Mouse (Mus musculus): ENCODE measurements around the gene Tmem131. TPM values are rescaled to one million over a fixed set of nuclear protein-coding genes. Genes with fewer than 3 reads are reported as not detected.

Tmem131 gene
- polyA plus RNA-seq, 1 experiment from 2014 or later = 22.1 TPM

GRCm38 (mm10) chr1:36848036-36848435, 95.4 kb downstream of the Tmem131 start:
- Histone ChIP-seq H3K4me2 (ENCODE audit: low read depth, low read length) (no peak overlapping the region), H3K27me3 (ENCODE audit: control insufficient read depth, insufficient read depth, low read length) (no peaks in the 10 kb centered on the region), H3K9me3 (ENCODE audit: control insufficient read depth, low read length) (no peaks in the 10 kb centered on the region), H3K4me3 (ENCODE audit: low read depth, low read length) (no peak overlapping the region), H3K4me1 (ENCODE audit: control insufficient read depth, insufficient read depth, low read length) (no peaks in the 10 kb centered on the region), H3K9ac (replicated peaks; ENCODE audit: low read depth, low read length) (no peak overlapping the region), H3K27ac (ENCODE audit: low read depth, low read length) (no peak overlapping the region), H3K36me3 (ENCODE audit: control insufficient read depth, insufficient read depth, low read length) (no peaks in the 10 kb centered on the region)
- WGBS = 90% methylated on average over 1 of the region's 1 CpGs
- ATAC-seq (ENCODE audit: low read depth) = no peak

GRCm38 (mm10) chr1:36847276-36847675, 96.2 kb downstream of the Tmem131 start:
- no peaks in the 10 kb centered on the region for H3K4me1 ChIP-seq (ENCODE audit: control insufficient read depth, insufficient read depth, low read length)
- H3K4me3 ChIP-seq (ENCODE audit: low read depth, low read length) = no peak overlapping the region
- H3K9me3 ChIP-seq (ENCODE audit: control insufficient read depth, low read length) = no peaks in the 10 kb centered on the region
- no peak overlapping the region for H3K9ac ChIP-seq (replicated peaks; ENCODE audit: low read depth, low read length)
- H3K36me3 ChIP-seq (ENCODE audit: control insufficient read depth, insufficient read depth, low read length) = no peaks in the 10 kb centered on the region
- 90% methylated on average over 8 of the region's 8 CpGs for WGBS
- no peaks in the 10 kb centered on the region for H3K27me3 ChIP-seq (ENCODE audit: control insufficient read depth, insufficient read depth, low read length)
- H3K4me2 ChIP-seq (ENCODE audit: low read depth, low read length) = no peak overlapping the region
- no peak for ATAC-seq (ENCODE audit: low read depth)
- no peak overlapping the region for H3K27ac ChIP-seq (ENCODE audit: low read depth, low read length)

GRCm38 (mm10) chr1:36845031-36845430, 98.4 kb downstream of the Tmem131 start:
- 18% methylated on average over 5 of the region's 5 CpGs for WGBS
- no peaks in the 10 kb centered on the region for H3K27me3 ChIP-seq (ENCODE audit: control insufficient read depth, insufficient read depth, low read length)
- no peaks in the 10 kb centered on the region for H3K36me3 ChIP-seq (ENCODE audit: control insufficient read depth, insufficient read depth, low read length)
- no peak overlapping the region for H3K9ac ChIP-seq (replicated peaks; ENCODE audit: low read depth, low read length)
- ATAC-seq (ENCODE audit: low read depth) = no peak
- no peak overlapping the region for H3K27ac ChIP-seq (ENCODE audit: low read depth, low read length)
- H3K9me3 ChIP-seq (ENCODE audit: control insufficient read depth, low read length) = no peaks in the 10 kb centered on the region
- H3K4me2 ChIP-seq (ENCODE audit: low read depth, low read length) = no peak overlapping the region
- H3K4me3 ChIP-seq (ENCODE audit: low read depth, low read length) = no peak overlapping the region
- H3K4me1 ChIP-seq (ENCODE audit: control insufficient read depth, insufficient read depth, low read length) = no peaks in the 10 kb centered on the region

- no peaks in the 10 kb centered on the region for H3K4me1 ChIP-seq (ENCODE audit: control insufficient read depth, insufficient read depth, low read length)
- ATAC-seq (ENCODE audit: low read depth) = no peak
- 0 out of 2 replicates have a peak, but pooled peaks cover 5% of the 10 kb centered on the region for H3K36me3 ChIP-seq (ENCODE audit: control insufficient read depth, insufficient read depth, low read length)
- H3K4me3 ChIP-seq (ENCODE audit: low read depth, low read length) = no peak overlapping the region
- no peak overlapping the region for H3K27ac ChIP-seq (ENCODE audit: low read depth, low read length)
- no peaks in the 10 kb centered on the region for H3K9me3 ChIP-seq (ENCODE audit: control insufficient read depth, low read length)
- 22% methylated on average over 1 of the region's 1 CpGs for WGBS
- H3K4me2 ChIP-seq (ENCODE audit: low read depth, low read length) = no peak overlapping the region
- H3K27me3 ChIP-seq (ENCODE audit: control insufficient read depth, insufficient read depth, low read length) = no peaks in the 10 kb centered on the region
- H3K9ac ChIP-seq (replicated peaks; ENCODE audit: low read depth, low read length) = no peak overlapping the region
Observed at GRCm38 (mm10) chr1:36841806-36842205, 101.7 kb downstream of the Tmem131 start.

GRCm38 (mm10) chr1:36840959-36841358, 102.5 kb downstream of the Tmem131 start:
- Histone ChIP-seq H3K4me1 (ENCODE audit: control insufficient read depth, insufficient read depth, low read length) (no peaks in the 10 kb centered on the region), H3K27ac (ENCODE audit: low read depth, low read length) (no peak overlapping the region), H3K4me3 (ENCODE audit: low read depth, low read length) (no peak overlapping the region), H3K9ac (replicated peaks; ENCODE audit: low read depth, low read length) (no peak overlapping the region), H3K36me3 (ENCODE audit: control insufficient read depth, insufficient read depth, low read length) (0 out of 2 replicates have a peak, but pooled peaks cover 8% of the 10 kb centered on the region), H3K27me3 (ENCODE audit: control insufficient read depth, insufficient read depth, low read length) (no peaks in the 10 kb centered on the region), H3K9me3 (ENCODE audit: control insufficient read depth, low read length) (no peaks in the 10 kb centered on the region), H3K4me2 (ENCODE audit: low read depth, low read length) (no peak overlapping the region)
- WGBS = 92% methylated on average over 2 of the region's 2 CpGs
- ATAC-seq (ENCODE audit: low read depth) = no peak

- Histone ChIP-seq H3K27me3 (ENCODE audit: control insufficient read depth, insufficient read depth, low read length) (no peaks in the 10 kb centered on the region), H3K4me3 (ENCODE audit: low read depth, low read length) (no peak overlapping the region), H3K36me3 (ENCODE audit: control insufficient read depth, insufficient read depth, low read length) (0 out of 2 replicates have a peak, but pooled peaks cover 8% of the 10 kb centered on the region), H3K4me1 (ENCODE audit: control insufficient read depth, insufficient read depth, low read length) (no peaks in the 10 kb centered on the region), H3K4me2 (ENCODE audit: low read depth, low read length) (no peak overlapping the region), H3K9me3 (ENCODE audit: control insufficient read depth, low read length) (no peaks in the 10 kb centered on the region), H3K9ac (replicated peaks; ENCODE audit: low read depth, low read length) (no peak overlapping the region), H3K27ac (ENCODE audit: low read depth, low read length) (no peak overlapping the region)
- 93% methylated on average over 3 of the region's 3 CpGs for WGBS
- no peak for ATAC-seq (ENCODE audit: low read depth)
Observed at GRCm38 (mm10) chr1:36839858-36840257, 103.6 kb downstream of the Tmem131 start.

- H3K4me2 ChIP-seq (ENCODE audit: low read depth, low read length) = no peak overlapping the region
- no peaks in the 10 kb centered on the region for H3K9me3 ChIP-seq (ENCODE audit: control insufficient read depth, low read length)
- peaks cover 25% of the 10 kb centered on the region for H3K36me3 ChIP-seq (ENCODE audit: control insufficient read depth, insufficient read depth, low read length)
- ATAC-seq (ENCODE audit: low read depth) = no peak
- H3K27ac ChIP-seq (ENCODE audit: low read depth, low read length) = no peak overlapping the region
- no peaks in the 10 kb centered on the region for H3K27me3 ChIP-seq (ENCODE audit: control insufficient read depth, insufficient read depth, low read length)
- H3K4me3 ChIP-seq (ENCODE audit: low read depth, low read length) = no peak overlapping the region
- WGBS = 80% methylated on average over 12 of the region's 12 CpGs
- no peaks in the 10 kb centered on the region for H3K4me1 ChIP-seq (ENCODE audit: control insufficient read depth, insufficient read depth, low read length)
- no peak overlapping the region for H3K9ac ChIP-seq (replicated peaks; ENCODE audit: low read depth, low read length)
Observed at GRCm38 (mm10) chr1:36836274-36836954, 107.1 kb downstream of the Tmem131 start.

- H3K9ac ChIP-seq (replicated peaks; ENCODE audit: low read depth, low read length) = no peak overlapping the region
- 0 out of 2 replicates have a peak, but pooled peaks cover 3% of the 10 kb centered on the region for H3K4me1 ChIP-seq (ENCODE audit: control insufficient read depth, insufficient read depth, low read length)
- H3K27me3 ChIP-seq (ENCODE audit: control insufficient read depth, insufficient read depth, low read length) = no peaks in the 10 kb centered on the region
- no peaks in the 10 kb centered on the region for H3K9me3 ChIP-seq (ENCODE audit: control insufficient read depth, low read length)
- H3K27ac ChIP-seq (ENCODE audit: low read depth, low read length) = no peak overlapping the region
- no peak overlapping the region for H3K4me3 ChIP-seq (ENCODE audit: low read depth, low read length)
- peaks cover 25% of the 10 kb centered on the region for H3K36me3 ChIP-seq (ENCODE audit: control insufficient read depth, insufficient read depth, low read length)
- no peak overlapping the region for H3K4me2 ChIP-seq (ENCODE audit: low read depth, low read length)
- ATAC-seq (ENCODE audit: low read depth) = no peak
- WGBS = 93% methylated on average over 3 of the region's 3 CpGs
Observed at GRCm38 (mm10) chr1:36835593-36835992, 107.9 kb downstream of the Tmem131 start.

GRCm38 (mm10) chr1:36834090-36834489, 109.4 kb downstream of the Tmem131 start:
- H3K9me3 ChIP-seq (ENCODE audit: control insufficient read depth, low read length) = no peaks in the 10 kb centered on the region
- WGBS = 84% methylated on average over 7 of the region's 7 CpGs
- H3K4me3 ChIP-seq (ENCODE audit: low read depth, low read length) = no peak overlapping the region
- peaks cover 25% of the 10 kb centered on the region for H3K36me3 ChIP-seq (ENCODE audit: control insufficient read depth, insufficient read depth, low read length)
- no peak overlapping the region for H3K27ac ChIP-seq (ENCODE audit: low read depth, low read length)
- ATAC-seq (ENCODE audit: low read depth) = no peak
- H3K4me2 ChIP-seq (ENCODE audit: low read depth, low read length) = no peak overlapping the region
- no peaks in the 10 kb centered on the region for H3K27me3 ChIP-seq (ENCODE audit: control insufficient read depth, insufficient read depth, low read length)
- 0 out of 2 replicates have a peak, but pooled peaks cover 3% of the 10 kb centered on the region for H3K4me1 ChIP-seq (ENCODE audit: control insufficient read depth, insufficient read depth, low read length)
- H3K9ac ChIP-seq (replicated peaks; ENCODE audit: low read depth, low read length) = no peak overlapping the region

Measured in neural tube, embryonic 14.5 days (tissue).